Mouse (Mus musculus): ENCODE measurements at regions not wholly inside any gene's neighbourhood (a gene's known extent, or its start where the extent isn't known, plus 50 kb on each side); places are given as distances from the start of the nearest gene placed in this dataset.

GRCm38 (mm10) chr16:72256388-72256787 lies 51.7 kb upstream of the Robo1 start:
- Histone ChIP-seq H3K36me3 (no peaks in the 10 kb centered on the region), H3K4me3 (no peak overlapping the region), H3K4me1 (no peaks in the 10 kb centered on the region), H3K27me3 (replicated peaks) (no peaks in the 10 kb centered on the region), H3K4me2 (replicated peaks) (no peak overlapping the region), H3K9me3 (no peaks in the 10 kb centered on the region), H3K9ac (no peak overlapping the region), H3K27ac (no peak overlapping the region)
- WGBS: 67% methylated on average over 3 of the region's 3 CpGs
- ATAC-seq (ENCODE audit: low FRiP score, low read depth): no peak
